ENCODE assay signal across 16 mouse cellular contexts in the genomic region with DNA sequence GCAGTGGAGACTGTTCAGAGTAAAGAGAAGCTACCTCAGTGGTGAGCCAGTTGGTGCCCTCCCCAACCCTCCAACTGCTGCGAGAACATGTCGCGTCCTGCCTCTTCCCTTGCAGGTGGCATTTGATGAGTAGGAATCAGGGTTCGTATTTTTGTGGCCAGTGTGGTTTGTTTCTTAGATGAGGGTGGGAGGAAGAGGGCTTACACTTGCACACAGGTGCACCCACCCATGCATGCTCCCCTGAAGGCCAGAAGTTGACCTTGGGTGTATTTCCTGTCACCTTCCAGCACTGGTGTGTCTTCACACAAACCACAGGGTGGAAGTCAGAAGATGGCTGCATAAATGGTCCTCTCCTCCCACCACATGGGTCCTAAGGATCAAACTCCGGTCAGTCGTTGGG.
DNase-seq lines count a peak whose midpoint lies in the region; ATAC-seq and TF ChIP-seq lines count a peak whose summit lies in the region.
"Had no signal": no experiment of that assay in that cellular context is flagged by ENCODE, and none has a peak within 500 bp of the region (broad histone marks: within the 10 kb centered on the region; RNA-seq: fewer than 3 reads in every experiment).

No protein-coding gene starts in this region.

- WGBS in forebrain, embryonic 11.5 days, result 98% methylated on average over 6 of the region's 6 CpGs
- WGBS in forebrain, embryonic 14.5 days, result 98% methylated on average over 6 of the region's 6 CpGs
- 6% methylated on average over 6 of the region's 6 CpGs for WGBS in thymus, adult 2 months

- H3K9ac ChIP-seq in forebrain, embryonic 11.5 days (ENCODE audit: low read length), result no peak overlapping the region
- H3K9ac ChIP-seq in forebrain, embryonic 14.5 days (ENCODE audit: low read length), result no peak overlapping the region

- DNase-seq in forebrain, embryonic 11.5 days (ENCODE audit: low spot score), result peak; percentile 23
- DNase-seq in forebrain, embryonic 14.5 days (ENCODE audit: low spot score), result no peak
- DNase-seq in B cell, adult 2 months, result peak; percentile 7
- DNase-seq in thymus, adult 2 months, result peak; percentile 76
- no peak for DNase-seq in urinary bladder, postnatal 4 days (ENCODE audit: low spot score in 2 of 2)
- DNase-seq in right cerebral cortex, postnatal 4 days, result no peak
- DNase-seq in urinary bladder, adult 18-20 months (ENCODE audit: low spot score in 2 of 2), result no peak
- DNase-seq: adrenal gland, adult 8-10 months; cerebellum, adult 11-12 months; gastrocnemius, postnatal 25 days; heart, postnatal 36 days; lung, postnatal 14 days; right cerebral cortex, adult 18-20 months had no signal

- no peak overlapping the region for H3K4me2 ChIP-seq in forebrain, embryonic 11.5 days (ENCODE audit: low read depth, low read length, severe bottlenecking)
- H3K4me2 ChIP-seq in forebrain, embryonic 14.5 days (ENCODE audit: low read length), result no peak overlapping the region

- TF ChIP-seq CTCF in thymus, adult 2 months (IDR thresholded peaks at IDR 0.05; ENCODE audit: borderline replicate concordance, control insufficient read depth, extremely low read depth, insufficient read depth, low read length, poor library complexity), result no peak

- no peak overlapping the region for H3K4me3 ChIP-seq in forebrain, embryonic 11.5 days (ENCODE audit: low read depth, low read length)
- no peak overlapping the region for H3K4me3 ChIP-seq in forebrain, embryonic 14.5 days (ENCODE audit: low read depth, low read length)
- no peak overlapping the region for H3K4me3 ChIP-seq in thymus, adult 2 months (ENCODE audit: control insufficient read depth, insufficient read depth, low read length)
- H3K4me3 ChIP-seq: erythroblast, embryonic 14.5 days had no signal

- TF ChIP-seq POLR2A in thymus, adult 2 months (IDR thresholded peaks at IDR 0.05; ENCODE audit: control insufficient read depth, extremely low read depth, insufficient read depth, low read length, poor library complexity), result no peak

- no peaks in the 10 kb centered on the region; the same call in 1 of the 2 replicates for H3K36me3 ChIP-seq in forebrain, embryonic 11.5 days (ENCODE audit: control insufficient read depth, insufficient read depth, low read length)
- H3K36me3 ChIP-seq in forebrain, embryonic 14.5 days (ENCODE audit: control insufficient read depth, insufficient read depth, low read length), result no peaks in the 10 kb centered on the region
- H3K36me3 ChIP-seq in thymus, adult 2 months (ENCODE audit: control insufficient read depth, insufficient read depth, low read length), result no peaks in the 10 kb centered on the region

- no peak overlapping the region for H3K27ac ChIP-seq in forebrain, embryonic 11.5 days (ENCODE audit: low read depth, low read length)
- no peak overlapping the region for H3K27ac ChIP-seq in forebrain, embryonic 14.5 days (ENCODE audit: low read depth, low read length)
- peak overlapping the region; percentile 86 for H3K27ac ChIP-seq in thymus, adult 2 months (ENCODE audit: control insufficient read depth, insufficient read depth, low read length)

- H3K9me3 ChIP-seq in forebrain, embryonic 11.5 days (ENCODE audit: control insufficient read depth, low read length), result no peaks in the 10 kb centered on the region
- H3K9me3 ChIP-seq in forebrain, embryonic 14.5 days (replicated peaks; ENCODE audit: control insufficient read depth, low read length), result no peaks in the 10 kb centered on the region

- no peaks in the 10 kb centered on the region for H3K27me3 ChIP-seq in forebrain, embryonic 11.5 days (ENCODE audit: control insufficient read depth, insufficient read depth, low read length)
- no peaks in the 10 kb centered on the region for H3K27me3 ChIP-seq in forebrain, embryonic 14.5 days (replicated peaks; ENCODE audit: control insufficient read depth, insufficient read depth, low read length)
- H3K27me3 ChIP-seq in thymus, adult 2 months (ENCODE audit: control insufficient read depth, insufficient read depth, low read length), result no peaks in the 10 kb centered on the region

- ATAC-seq in forebrain, embryonic 11.5 days (replicated peaks; ENCODE audit: low FRiP score), result no peak
- no peak for ATAC-seq in forebrain, embryonic 14.5 days
- peak; percentile 36 to 47; a peak in 2 of 4 replicates for ATAC-seq in hematopoietic stem cell, adult 5-6 weeks (replicated peaks in 1 of 2; ENCODE audit: insufficient read depth in 1 of 2, low FRiP score in 2 of 2, low TSS enrichment in 1 of 2, low read depth in 1 of 2, poor library complexity in 2 of 2, severe bottlenecking in 2 of 2)
- ATAC-seq: midbrain, embryonic 16.5 days had no signal

- H3K4me1 ChIP-seq in forebrain, embryonic 11.5 days (replicated peaks; ENCODE audit: control insufficient read depth, insufficient read depth, low read length), result no peaks in the 10 kb centered on the region
- no peaks in the 10 kb centered on the region for H3K4me1 ChIP-seq in forebrain, embryonic 14.5 days (ENCODE audit: control insufficient read depth, insufficient read depth, low read length)
- peaks cover 27% of the 10 kb centered on the region for H3K4me1 ChIP-seq in thymus, adult 2 months (replicated peaks; ENCODE audit: control insufficient read depth, insufficient read depth, low read length)

Comparison
In these comparisons a context has a peak if more than half of its experiments do, and no peak if none do; other contexts are left out.
1. DNase-seq: peak in forebrain, embryonic 11.5 days (single experiment), B cell, adult 2 months (2 of 2) and thymus, adult 2 months (single experiment); none in forebrain, embryonic 14.5 days (single experiment), urinary bladder, postnatal 4 days (0 of 2), right cerebral cortex, postnatal 4 days (single experiment) and urinary bladder, adult 18-20 months (0 of 2).
2. ATAC-seq: peak in hematopoietic stem cell, adult 5-6 weeks (2 of 2); none in forebrain, embryonic 11.5 days (single experiment) and forebrain, embryonic 14.5 days (single experiment).